Mouse (Mus musculus) A20 (cell line): ENCODE results near the gene Prl5a1.

Experiments used
- DNase-seq: peaks from one replicate; pipeline ENCODE4 v3.0.0-alpha.2; 2011; ENCODE audit warnings: low read depth, low spot score

Gene Prl5a1

GRCm38 (mm10) chr13:28142184-28142583 is at the start of gene Prl5a1:
Gene Prl5a1, plus strand, starts transcription at chr13:28142484.
- no peak for DNase-seq

GRCm38 (mm10) chr13:28096161-28096560 is 46.1 kb upstream of the Prl5a1 start:
- DNase-seq, result no peak

GRCm38 (mm10) chr13:28108536-28108935 is 33.7 kb upstream of the Prl5a1 start:
- DNase-seq, result no peak

- no peak for DNase-seq
Measured at GRCm38 (mm10) chr13:28132781-28133180, 9.5 kb upstream of the Prl5a1 start.

- DNase-seq, result no peak
Measured at GRCm38 (mm10) chr13:28135790-28136189, 6.5 kb upstream of the Prl5a1 start.
